Mouse (Mus musculus) neural tube, embryonic 12.5 days (tissue): ENCODE measurements around the gene Znrf2. TPM values are rescaled to one million over a fixed set of nuclear protein-coding genes. Genes with fewer than 3 reads are reported as not detected.

Experiments used
- ATAC-seq: fragments of 200-750 bp; cut with Nextera tagmentation; 2 replicates; pipeline ENCODE4 v1.8.0; 2017; ENCODE audit warnings: low read depth, mild to moderate bottlenecking, moderate TSS enrichment, moderate library complexity; ENCODE audit not compliant: low FRiP score
- H3K27ac ChIP-seq: fragments of 300-500 bp; sonication (generic); 2 replicates; pipeline ENCODE4 v1.5.1; 2016
- H3K27me3 ChIP-seq: fragments of 300-500 bp; sonication (generic); replicated peaks from 2 replicates; pipeline ENCODE4 v1.6.1; 2016; ENCODE audit warnings: mild to moderate bottlenecking
- H3K36me3 ChIP-seq: fragments of 300-500 bp; sonication (generic); 2 replicates; pipeline ENCODE4 v1.6.1; 2016; ENCODE audit warnings: mild to moderate bottlenecking
- H3K4me1 ChIP-seq: fragments of 300-500 bp; sonication (generic); 2 replicates; pipeline ENCODE4 v1.6.1; 2016
- H3K4me2 ChIP-seq: fragments of 300-500 bp; sonication (generic); replicated peaks from 2 replicates; pipeline ENCODE4 v1.6.1; 2016; ENCODE audit warnings: mild to moderate bottlenecking
- H3K4me3 ChIP-seq: fragments of 300-500 bp; sonication (generic); 2 replicates; pipeline ENCODE4 v1.5.1; 2016
- H3K9ac ChIP-seq: fragments of 300-500 bp; sonication (generic); 2 replicates; pipeline ENCODE4 v1.6.1; 2016; ENCODE audit warnings: mild to moderate bottlenecking
- H3K9me3 ChIP-seq: fragments of 300-500 bp; sonication (generic); 2 replicates; pipeline ENCODE4 v1.6.1; 2016; ENCODE audit warnings: mild to moderate bottlenecking
- WGBS: fragments of 180-500 bp; shearing (Covaris S2); methylation state at CpG from one replicate; pipeline ENCODE4 v1.1.7; 2016; 5-methylcytosine and 5-hydroxymethylcytosine counted together
- polyA plus RNA-seq: library from polyadenylated mRNA; unstranded; fragments of >200 nt; fragmentation: Nextera tagmentation; extraction: Ambion mirVana; gene quantifications from 2 replicates; pipeline ENCODE4 v1.2.1, GENCODE M21; 2016

Gene Znrf2
- polyA plus RNA-seq, 1 experiment from 2014 or later = 4.4 TPM

- Histone ChIP-seq H3K36me3 (no peaks in the 10 kb centered on the region), H3K4me2 (no peak overlapping the region), H3K9me3 (no peaks in the 10 kb centered on the region), H3K27ac (no peak overlapping the region), H3K4me1 (no peaks in the 10 kb centered on the region), H3K9ac (no peak overlapping the region), H3K27me3 (no peaks in the 10 kb centered on the region), H3K4me3 (no peak overlapping the region)
- WGBS = 93% methylated on average over 12 of the region's 12 CpGs
- ATAC-seq = no peak
Observed at GRCm38 (mm10) chr6:54932526-54932925, 115.8 kb downstream of the Znrf2 start.

- Histone ChIP-seq H3K4me1 (no peaks in the 10 kb centered on the region), H3K27me3 (no peaks in the 10 kb centered on the region), H3K27ac (no peak overlapping the region), H3K4me2 (no peak overlapping the region), H3K9ac (no peak overlapping the region), H3K9me3 (no peaks in the 10 kb centered on the region), H3K4me3 (no peak overlapping the region), H3K36me3 (no peaks in the 10 kb centered on the region)
- no peak for ATAC-seq
- 85% methylated on average over 5 of the region's 5 CpGs for WGBS
Observed at GRCm38 (mm10) chr6:54933216-54933615, 116.5 kb downstream of the Znrf2 start.

DNA sequence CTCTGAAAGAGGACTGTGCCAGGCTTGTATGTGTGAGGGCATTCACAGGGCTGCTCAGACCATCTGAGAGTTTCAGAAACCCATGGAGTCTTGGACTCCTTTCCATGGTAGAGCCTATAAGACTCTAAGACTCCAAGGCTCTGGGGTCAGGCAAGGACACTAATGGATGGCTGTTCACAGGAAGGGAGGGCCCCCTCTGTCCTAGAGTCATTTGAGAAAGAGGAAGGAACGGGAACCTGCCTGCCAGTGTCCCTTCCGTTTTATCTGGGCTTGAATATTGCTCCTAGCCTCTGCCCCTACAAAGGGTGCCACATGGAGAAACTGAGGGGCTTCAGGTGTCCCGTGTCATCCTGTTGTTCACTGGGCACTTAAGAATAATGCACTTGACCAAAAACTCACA is 117.2 kb downstream of the Znrf2 start:
- Histone ChIP-seq H3K4me2 (no peak overlapping the region), H3K27me3 (no peaks in the 10 kb centered on the region), H3K4me3 (no peak overlapping the region), H3K4me1 (no peaks in the 10 kb centered on the region), H3K9me3 (no peaks in the 10 kb centered on the region), H3K36me3 (no peaks in the 10 kb centered on the region), H3K27ac (no peak overlapping the region), H3K9ac (no peak overlapping the region)
- 70% methylated on average over 3 of the region's 3 CpGs for WGBS
- ATAC-seq = no peak

- Histone ChIP-seq H3K4me1 (no peaks in the 10 kb centered on the region), H3K9ac (no peak overlapping the region), H3K4me3 (no peak overlapping the region), H3K9me3 (no peaks in the 10 kb centered on the region), H3K27ac (no peak overlapping the region), H3K36me3 (no peaks in the 10 kb centered on the region), H3K4me2 (no peak overlapping the region), H3K27me3 (no peaks in the 10 kb centered on the region)
- WGBS = 91% methylated on average over 8 of the region's 8 CpGs
- ATAC-seq = no peak
Observed at GRCm38 (mm10) chr6:54934313-54934712, 117.6 kb downstream of the Znrf2 start.

GRCm38 (mm10) chr6:54934930-54935329 is 118.2 kb downstream of the Znrf2 start:
- Histone ChIP-seq H3K9me3 (no peaks in the 10 kb centered on the region), H3K27me3 (no peaks in the 10 kb centered on the region), H3K4me1 (no peaks in the 10 kb centered on the region), H3K4me2 (no peak overlapping the region), H3K27ac (no peak overlapping the region), H3K4me3 (no peak overlapping the region), H3K36me3 (no peaks in the 10 kb centered on the region), H3K9ac (no peak overlapping the region)
- ATAC-seq = no peak
- WGBS = 79% methylated on average over 5 of the region's 5 CpGs

GRCm38 (mm10) chr6:54936496-54936895 is 119.8 kb downstream of the Znrf2 start:
- H3K4me1 ChIP-seq = no peaks in the 10 kb centered on the region
- 82% methylated on average over 2 of the region's 2 CpGs for WGBS
- no peaks in the 10 kb centered on the region for H3K9me3 ChIP-seq
- H3K4me3 ChIP-seq = no peak overlapping the region
- no peak overlapping the region for H3K27ac ChIP-seq
- ATAC-seq = no peak
- H3K9ac ChIP-seq = no peak overlapping the region
- H3K27me3 ChIP-seq = no peaks in the 10 kb centered on the region
- no peaks in the 10 kb centered on the region for H3K36me3 ChIP-seq
- H3K4me2 ChIP-seq = no peak overlapping the region

GRCm38 (mm10) chr6:54939631-54940030 is 122.9 kb downstream of the Znrf2 start:
- Histone ChIP-seq H3K4me1 (0 out of 2 replicates have a peak, but pooled peaks cover 5% of the 10 kb centered on the region), H3K36me3 (no peaks in the 10 kb centered on the region), H3K27me3 (peaks cover 18% of the 10 kb centered on the region), H3K27ac (no peak overlapping the region), H3K4me3 (no peak overlapping the region), H3K4me2 (no peak overlapping the region), H3K9me3 (no peaks in the 10 kb centered on the region), H3K9ac (no peak overlapping the region)
- 81% methylated on average over 4 of the region's 4 CpGs for WGBS
- ATAC-seq = no peak

- Histone ChIP-seq H3K4me2 (no peak overlapping the region), H3K9me3 (no peaks in the 10 kb centered on the region), H3K9ac (no peak overlapping the region), H3K4me3 (no peak overlapping the region), H3K36me3 (no peaks in the 10 kb centered on the region), H3K27me3 (peaks cover 23% of the 10 kb centered on the region), H3K27ac (no peak overlapping the region), H3K4me1 (0 out of 2 replicates have a peak, but pooled peaks cover 5% of the 10 kb centered on the region)
- WGBS = 65% methylated on average over 7 of the region's 7 CpGs
- no peak for ATAC-seq
Observed at GRCm38 (mm10) chr6:54940126-54940525, 123.4 kb downstream of the Znrf2 start.

DNA sequence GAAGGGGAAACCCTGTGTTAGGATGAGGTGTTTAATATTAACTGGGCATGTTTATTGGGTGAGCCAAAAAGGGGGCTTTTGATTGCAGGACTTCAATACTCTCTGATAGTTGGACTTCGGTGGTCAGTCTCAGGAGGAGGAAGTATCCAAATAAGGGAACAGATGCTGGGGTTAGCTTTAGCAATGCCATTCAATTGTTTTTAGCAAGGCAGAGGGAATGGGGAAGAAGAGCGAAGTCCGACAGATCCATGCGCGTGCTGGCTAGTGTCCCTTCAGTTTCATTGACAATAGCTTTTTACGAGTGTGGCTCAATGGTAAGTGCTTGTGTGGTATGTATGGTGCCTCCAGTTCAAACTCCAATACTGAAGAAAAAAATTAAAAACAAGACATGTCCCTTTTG is 124.4 kb downstream of the Znrf2 start:
- no peak overlapping the region for H3K27ac ChIP-seq
- no peaks in the 10 kb centered on the region for H3K9me3 ChIP-seq
- H3K4me2 ChIP-seq = no peak overlapping the region
- no peak overlapping the region for H3K4me3 ChIP-seq
- H3K36me3 ChIP-seq = no peaks in the 10 kb centered on the region
- 91% methylated on average over 6 of the region's 6 CpGs for WGBS
- no peak overlapping the region for H3K9ac ChIP-seq
- H3K4me1 ChIP-seq = 0 out of 2 replicates have a peak, but pooled peaks cover 5% of the 10 kb centered on the region
- H3K27me3 ChIP-seq = peaks cover 24% of the 10 kb centered on the region
- no peak for ATAC-seq

Other genes with a start within 250 kb of the Znrf2 start
- gene Plekha8, start 221.8 kb upstream of the Znrf2 start, polyA plus RNA-seq = 13.2 and 15.0 TPM in 2 replicates
- gene Fkbp14, start 219.6 kb upstream of the Znrf2 start, polyA plus RNA-seq = 19.6 and 20.0 TPM in 2 replicates
- 45.5 and 46.7 TPM in 2 replicates for gene Mturn, start 135.3 kb upstream of the Znrf2 start, polyA plus RNA-seq
- 3.3 and 3.5 TPM in 2 replicates for gene Nod1, start 155.7 kb downstream of the Znrf2 start, polyA plus RNA-seq
- gene Ggct, start 176.0 kb downstream of the Znrf2 start, polyA plus RNA-seq = 14.3 and 15.4 TPM in 2 replicates
- gene Gars, start 221.1 kb downstream of the Znrf2 start, polyA plus RNA-seq = 202 and 206 TPM in 2 replicates